Mouse (Mus musculus) cerebellum, adult 2 months (tissue): ENCODE results near the gene Ptdss2.

ENCODE experiments used
- CTCF ChIP-seq: fragments of 200-500 bp; IDR thresholded peaks from 2 replicates; pipeline ENCODE4 v1.5.1; 2011; ENCODE audit warnings: low read depth, mild to moderate bottlenecking, control low read depth, low read length, moderate library complexity, borderline replicate concordance; ENCODE audit not compliant: insufficient read depth
- POLR2A ChIP-seq: fragments of 200-500 bp; IDR thresholded peaks from 2 replicates; pipeline ENCODE4 v1.6.1; 2011; ENCODE audit warnings: low read length, control low read depth, borderline replicate concordance; ENCODE audit not compliant: insufficient read depth

DNA sequence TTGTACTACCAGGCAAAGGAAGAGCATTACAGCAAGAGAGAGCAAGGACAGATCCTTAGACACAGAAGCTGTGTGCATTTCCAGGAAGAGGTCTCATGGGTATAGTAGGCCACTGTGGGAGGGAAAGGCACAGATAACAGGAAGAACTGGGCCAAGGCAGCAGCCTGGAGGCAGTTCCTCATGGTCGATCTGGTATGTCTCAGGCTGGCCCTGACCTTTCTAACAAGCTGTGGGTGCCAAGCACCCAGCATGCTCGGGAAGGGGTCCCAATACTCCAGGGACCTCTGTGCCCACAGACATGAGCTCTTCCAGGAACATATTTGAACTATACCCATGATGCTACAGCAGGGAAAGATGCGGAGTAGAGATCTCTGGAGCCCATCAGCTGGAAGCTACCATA is 82.4 kb downstream of the Ptdss2 start:
- TF ChIP-seq CTCF (no peak), POLR2A (no peak)
